Mouse (Mus musculus) ES-CJ7 (cell line): Measurements from ENCODE around the gene Lgals1.

Experiments
- DNase-seq: peaks from one replicate; pipeline ENCODE4 v3.0.0; 2011; ENCODE audit warnings: low read depth, low spot score

Lgals1 gene

DNA sequence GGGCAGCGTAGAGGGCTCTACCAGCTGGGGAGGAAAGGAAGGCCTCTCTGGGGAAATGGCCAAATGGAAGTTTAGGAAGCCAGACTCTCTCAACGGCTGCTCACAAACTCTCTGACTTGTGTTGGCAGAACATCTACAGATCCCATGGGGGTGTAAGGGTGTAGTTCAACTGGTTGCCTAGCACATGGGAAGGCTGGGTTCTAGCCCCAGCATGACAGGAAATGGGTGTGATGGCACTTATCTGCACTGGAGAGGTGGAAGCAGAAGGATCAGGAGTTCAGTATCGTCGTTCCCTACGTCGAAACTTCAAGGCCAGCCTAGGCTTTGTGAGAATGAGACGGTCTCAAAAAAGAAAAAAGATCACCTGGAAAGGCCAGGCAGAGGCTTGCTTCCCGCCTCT, 17.5 kb upstream of the Lgals1 start:
- no peak for DNase-seq

DNA sequence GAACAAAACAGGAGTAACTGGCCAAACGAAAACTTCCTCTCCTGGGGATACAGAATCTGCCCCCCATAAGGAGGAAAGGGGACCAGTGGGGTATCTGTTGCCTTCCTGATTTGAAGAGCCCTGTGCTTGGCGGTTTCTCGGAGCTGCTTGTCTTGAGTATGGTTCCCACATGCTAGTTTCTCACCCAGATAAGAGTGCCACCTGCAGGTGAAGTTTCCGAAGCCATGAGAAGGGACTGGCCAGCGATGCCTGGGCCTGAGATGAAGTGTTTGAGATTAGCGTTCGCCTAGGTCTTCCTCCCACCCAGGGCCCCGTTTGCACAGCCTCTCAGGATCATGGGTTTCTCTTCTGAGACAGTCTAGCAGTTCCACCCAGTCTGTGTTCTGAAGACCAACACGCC, 14.5 kb upstream of the Lgals1 start:
- peak; percentile 66 for DNase-seq

DNA sequence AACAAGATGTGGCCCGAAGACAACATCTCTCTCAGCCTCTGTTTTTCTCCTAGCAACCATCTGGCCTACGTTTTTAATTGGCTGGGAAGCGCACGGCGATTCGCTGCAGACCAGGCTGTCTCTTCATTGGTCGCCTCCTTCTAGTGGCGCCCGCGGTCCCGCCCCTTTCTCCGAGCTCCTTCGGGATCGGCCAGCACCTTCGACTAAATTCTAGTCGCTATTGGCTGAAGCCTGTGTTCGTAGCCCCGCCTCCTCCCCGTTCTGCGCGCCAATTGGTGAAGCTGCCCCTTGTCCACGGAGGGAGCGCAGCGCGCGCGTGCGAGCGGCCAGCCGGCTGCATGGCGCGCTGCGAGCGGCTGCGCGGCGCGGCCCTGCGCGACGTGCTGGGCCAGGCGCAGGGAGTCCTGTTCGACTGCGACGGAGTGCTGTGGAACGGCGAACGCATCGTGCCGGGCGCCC, 12.9 kb upstream of the Lgals1 start, which contains the start of gene Pdxp:
Pdxp (plus strand) TSS at position 288 of the 459 bp plus-strand sequence.
- DNase-seq = peak; percentile 98

DNA sequence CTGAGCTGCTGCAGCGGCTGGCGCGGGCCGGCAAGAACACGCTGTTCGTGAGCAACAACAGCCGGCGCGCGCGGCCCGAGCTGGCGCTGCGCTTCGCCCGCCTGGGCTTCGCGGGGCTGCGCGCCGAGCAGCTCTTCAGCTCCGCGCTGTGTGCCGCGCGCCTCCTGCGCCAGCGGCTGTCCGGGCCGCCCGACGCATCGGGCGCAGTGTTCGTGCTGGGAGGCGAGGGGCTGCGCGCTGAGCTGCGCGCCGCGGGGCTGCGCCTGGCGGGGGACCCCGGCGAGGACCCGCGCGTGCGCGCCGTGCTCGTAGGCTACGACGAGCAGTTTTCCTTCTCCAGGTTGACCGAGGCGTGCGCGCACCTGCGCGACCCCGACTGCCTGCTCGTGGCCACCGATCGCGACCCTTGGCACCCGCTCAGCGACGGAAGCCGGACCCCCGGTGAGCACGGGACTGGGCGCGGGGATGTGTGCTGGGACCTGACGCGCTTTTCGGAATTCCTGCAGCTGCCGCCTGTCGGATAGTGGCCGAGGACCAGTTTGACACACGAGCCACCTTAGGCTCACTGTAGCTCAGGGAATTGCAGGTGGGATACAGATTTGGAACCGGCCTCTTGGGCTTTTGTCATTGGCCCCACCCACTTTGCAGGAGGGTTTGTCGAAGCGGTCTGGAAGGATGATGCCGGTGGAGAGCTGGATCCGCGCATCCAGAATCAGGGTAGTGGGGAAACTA, 12.3 kb upstream of the Lgals1 start:
- peak; percentile 66 for DNase-seq

DNA sequence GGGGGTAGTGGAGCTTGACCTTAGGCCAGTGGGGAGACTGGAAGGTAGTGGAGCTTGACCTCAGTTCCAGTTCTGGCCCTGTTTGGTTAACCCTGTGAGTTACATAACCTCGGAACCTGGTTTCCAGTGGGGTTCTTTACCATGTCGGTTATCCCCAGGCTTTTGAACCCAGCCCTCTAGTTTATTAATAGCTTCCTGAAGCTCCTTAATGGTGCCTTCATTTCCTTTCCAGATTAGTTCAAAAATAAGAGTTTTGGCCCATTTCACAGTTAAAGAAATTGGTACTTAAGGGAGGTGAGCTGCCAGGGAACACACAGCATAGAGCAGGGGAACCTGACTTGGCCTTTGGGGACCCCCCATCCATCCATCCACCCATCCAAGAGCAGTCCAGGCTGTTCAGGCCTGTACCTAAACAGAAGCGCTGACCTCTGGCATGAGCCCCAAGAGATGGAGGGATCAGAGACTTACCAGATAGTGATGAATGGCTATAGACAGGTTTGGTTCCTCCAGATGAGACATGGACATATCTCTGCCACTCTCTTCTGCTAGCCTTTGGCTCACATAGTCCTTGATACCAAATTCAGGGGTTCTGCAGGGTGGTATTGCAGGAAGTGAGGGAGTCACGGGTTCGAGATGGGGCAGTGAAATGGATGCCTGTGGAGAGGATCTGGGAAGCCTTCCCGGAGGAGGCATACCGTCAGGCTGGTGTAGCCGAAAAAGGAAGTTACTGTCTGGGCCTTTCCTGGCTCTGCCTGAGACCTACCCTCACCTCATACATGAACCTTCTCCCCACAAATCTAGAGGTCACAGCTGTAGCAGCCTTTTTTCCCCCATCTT, 11.5 kb upstream of the Lgals1 start:
- DNase-seq = no peak

DNA sequence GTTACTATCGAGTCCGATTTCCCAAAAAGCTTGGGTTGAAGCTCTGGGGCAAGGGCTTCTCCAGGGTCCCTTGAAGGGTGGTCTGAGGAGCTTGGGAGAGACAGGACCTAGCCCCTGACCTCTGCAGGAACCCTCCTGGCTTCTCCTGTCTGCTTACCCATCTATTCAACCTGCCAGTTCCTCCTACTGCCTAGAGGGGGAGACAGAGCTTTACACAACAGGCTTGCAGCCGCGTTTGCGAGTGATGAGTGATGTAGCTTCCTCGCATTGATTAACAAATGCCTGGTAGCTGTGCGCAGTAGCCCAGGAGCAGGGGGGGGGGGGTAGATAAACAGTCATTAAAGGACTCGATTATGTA, 10.9 kb upstream of the Lgals1 start:
- DNase-seq = peak; percentile 92

DNA sequence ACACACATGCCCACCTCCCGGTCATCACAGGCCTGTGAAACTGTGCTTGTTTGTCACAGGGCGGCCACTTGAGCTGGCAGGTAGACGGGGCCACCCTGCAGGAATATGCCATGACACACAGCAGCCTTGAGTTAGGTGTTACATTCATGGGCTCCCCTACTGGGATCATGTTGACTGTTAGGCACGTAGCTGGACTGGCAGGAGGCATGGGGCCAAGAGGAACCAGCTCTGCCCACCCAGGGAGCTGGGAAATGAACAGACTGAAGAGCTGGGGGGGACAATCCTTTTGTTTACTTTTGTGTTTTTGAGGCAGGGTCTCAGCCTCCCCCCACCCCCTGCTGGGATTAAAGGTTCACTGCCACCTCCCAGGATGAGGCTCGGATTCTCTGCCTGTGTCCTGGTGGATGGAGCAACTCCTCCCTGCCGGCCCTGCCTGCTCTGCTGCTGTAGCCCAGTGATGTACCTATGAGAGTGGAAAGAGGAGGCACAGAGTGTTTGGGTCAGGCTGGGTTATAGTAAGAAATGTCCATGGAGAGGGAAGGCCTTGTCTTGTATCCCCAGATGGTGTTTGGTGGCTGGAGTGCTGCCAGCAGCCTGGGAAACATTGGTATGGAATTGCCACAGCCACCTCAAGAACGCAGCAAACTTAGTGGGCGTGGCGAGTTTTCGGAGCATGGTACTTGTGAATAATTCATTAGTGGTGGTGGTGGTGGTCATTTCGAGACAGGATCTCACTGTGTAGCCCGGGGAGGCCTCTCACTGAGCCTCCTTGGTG, 10.3 kb upstream of the Lgals1 start:
- DNase-seq = no peak

DNA sequence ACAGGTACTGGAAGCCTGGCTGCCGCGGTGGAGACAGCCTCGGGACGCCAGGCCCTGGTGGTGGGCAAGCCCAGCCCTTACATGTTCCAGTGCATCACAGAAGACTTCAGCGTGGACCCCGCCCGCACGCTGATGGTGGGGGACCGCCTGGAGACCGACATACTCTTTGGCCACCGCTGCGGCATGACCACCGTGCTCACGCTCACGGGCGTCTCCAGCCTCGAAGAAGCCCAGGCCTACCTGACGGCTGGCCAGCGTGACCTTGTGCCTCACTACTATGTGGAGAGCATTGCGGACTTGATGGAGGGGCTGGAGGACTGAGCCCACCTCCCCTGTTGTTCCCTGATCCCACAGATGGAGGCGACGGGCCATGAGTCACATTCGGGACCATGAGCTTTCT, 8.4 kb upstream of the Lgals1 start:
- DNase-seq = no peak

DNA sequence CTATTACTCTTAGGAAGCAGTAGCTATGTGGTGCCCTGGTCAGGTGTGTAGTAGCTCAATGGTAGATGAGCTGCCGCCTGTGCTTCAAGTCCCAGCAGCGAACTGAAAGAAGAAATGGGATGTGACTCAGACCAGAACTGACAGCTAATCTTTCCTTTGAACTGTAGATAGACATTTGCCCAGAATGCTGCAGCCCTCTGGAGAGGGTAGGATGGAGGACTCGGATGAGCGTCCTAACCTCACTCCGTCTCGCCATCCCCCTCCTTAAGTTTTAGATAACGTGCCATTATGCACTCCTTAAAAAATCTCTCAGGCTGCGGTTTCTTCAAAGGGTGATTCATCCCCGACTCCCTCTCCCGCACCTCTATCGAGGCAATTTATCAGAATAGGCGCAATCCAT, 6.6 kb upstream of the Lgals1 start:
- no peak for DNase-seq

DNA sequence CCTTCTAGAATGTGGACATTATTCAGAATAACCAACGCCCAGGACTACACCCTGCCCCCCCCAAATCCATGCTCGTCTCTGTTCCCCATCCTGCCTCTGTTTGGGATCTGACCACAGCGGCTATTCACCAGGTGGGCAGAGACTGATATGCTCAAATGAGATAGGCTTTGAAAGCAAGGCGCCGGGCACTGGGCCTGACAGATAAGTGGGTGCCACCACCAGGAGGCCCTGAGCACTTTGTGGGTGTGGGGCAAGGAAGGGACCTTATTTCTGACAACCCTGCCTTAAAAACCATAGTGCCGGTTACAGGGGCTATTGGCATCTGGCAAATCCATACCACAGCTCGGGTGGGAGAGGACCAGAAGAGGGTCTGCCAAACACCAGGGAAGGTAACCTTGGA, 3.8 kb upstream of the Lgals1 start:
- DNase-seq = no peak

DNA sequence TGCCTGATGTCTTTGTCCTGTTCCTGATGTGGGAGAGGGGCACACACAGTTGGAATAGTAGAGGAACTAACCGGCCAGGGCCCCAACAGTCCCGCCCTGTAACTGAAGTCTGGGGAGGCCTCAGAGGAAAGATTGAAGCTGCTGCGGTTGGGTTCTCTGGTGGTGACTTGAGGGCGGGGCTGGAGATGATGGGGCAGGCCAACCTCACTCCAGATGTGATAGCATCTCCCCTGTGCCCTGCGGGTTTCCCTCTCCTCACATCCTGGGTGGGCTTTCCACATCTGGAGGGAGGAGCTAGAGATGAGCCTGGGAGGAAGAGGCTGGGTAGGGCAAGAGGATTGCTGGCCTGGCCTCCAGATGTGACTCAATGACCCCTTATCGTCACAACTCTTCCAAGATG, 2.9 kb upstream of the Lgals1 start:
- DNase-seq = no peak

DNA sequence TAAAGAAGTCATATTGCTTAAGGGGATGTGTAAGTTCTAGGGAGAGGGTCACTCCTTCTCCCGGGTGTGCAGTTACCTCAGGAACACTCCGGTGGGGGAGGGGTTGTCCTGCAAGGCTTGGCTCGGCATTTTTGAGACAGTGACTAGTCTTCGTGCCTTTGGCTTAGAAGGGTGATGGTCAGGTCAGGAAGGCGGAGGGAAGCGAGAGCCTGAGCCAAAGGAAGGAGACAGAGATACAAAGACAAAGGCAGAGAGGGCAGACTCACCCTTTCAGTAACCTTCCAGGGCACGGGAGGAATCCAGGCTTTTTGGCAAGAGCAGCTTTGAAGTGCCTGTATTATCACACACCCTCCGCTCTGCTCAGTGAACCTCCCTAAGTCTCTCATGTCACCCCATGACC, 1.4 kb upstream of the Lgals1 start:
- peak; percentile 52 for DNase-seq

DNA sequence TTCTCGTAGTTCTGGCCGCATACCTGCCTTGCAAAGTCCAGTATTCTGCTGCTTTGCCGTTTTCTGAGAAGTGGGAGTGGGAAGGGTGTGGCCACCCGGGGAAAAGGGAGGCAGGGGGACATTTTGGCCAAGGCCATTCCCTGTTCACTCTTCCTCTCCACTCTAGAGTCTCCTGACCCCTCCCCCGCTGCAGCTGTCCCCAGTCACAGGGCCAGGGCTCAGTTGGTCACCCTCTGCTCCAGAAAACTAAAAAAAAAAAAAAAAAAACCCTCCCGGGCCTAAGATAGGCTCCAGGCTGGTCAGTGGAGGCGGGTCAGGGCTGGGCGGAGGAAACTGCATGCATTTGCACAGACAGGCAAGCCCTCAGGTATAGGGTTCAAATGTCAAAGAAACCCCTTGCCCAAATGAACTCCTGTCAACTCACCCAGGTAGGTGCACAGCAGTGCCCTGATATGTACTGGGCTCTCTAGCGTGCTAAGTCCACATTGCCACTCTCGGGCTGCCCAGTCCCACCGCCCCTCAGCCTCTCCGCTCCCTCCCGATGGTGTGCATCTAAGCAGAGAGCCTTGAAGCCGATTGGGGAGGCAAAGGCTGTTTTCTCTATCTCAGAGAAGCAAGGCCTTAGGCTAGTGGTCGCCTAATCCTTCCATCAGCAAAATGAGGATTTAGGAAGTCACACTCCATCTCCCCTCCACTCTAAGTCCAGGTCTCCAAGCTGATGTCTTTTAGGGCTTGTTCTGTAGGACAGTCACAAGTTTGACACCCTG, 679 bp downstream of the Lgals1 start:
- DNase-seq = no peak

DNA sequence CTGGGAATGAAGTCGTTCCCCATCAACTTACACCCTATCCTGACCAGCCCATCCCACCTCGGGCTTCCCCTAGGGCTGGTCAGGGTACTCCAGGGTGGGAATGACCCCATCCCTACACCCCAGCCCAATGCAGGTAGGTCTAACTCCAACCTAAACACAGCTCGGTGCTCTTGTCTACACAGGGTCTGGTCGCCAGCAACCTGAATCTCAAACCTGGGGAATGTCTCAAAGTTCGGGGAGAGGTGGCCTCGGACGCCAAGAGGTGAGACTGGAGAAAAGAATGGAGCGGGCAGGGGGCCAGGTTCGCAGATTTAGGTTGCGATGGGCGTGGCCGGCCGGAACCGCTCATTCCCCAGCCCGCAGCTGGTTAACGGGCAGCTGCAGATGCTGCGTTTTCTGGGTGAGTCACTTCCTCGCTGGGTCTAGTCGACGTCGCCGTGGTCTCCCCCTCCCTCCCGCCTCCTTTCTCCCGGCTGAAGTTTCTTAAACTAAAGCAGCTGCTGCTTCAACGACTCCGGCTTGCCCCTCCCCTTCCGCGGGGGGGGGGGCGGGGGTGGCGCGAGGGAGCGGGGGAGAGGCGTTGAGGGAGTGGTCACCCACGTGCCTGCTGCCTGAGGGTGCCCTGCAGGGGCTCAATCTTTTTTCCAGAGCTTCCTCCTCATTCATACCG, 1.4 kb downstream of the Lgals1 start:
- DNase-seq = peak; percentile 80

DNA sequence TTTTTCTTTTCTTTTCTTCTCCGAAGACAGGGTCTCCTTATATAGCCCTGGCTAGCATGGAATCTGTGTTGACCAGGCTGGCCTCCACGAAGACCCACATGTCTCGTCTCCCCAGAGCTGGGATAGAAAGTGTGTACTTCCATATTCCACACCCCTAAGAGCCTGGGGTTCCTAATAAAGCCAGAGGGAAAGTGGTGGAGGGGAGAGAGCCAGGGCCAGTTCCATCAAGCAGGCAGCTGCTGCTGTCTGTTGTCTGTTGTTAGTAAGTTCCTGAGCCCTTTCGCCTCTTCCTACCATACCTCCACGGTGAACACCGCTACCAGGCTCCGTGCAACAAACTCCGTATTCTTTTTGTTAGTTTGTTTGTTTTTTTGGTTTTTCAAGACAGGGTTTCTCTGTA, 2.0 kb downstream of the Lgals1 start:
- DNase-seq = no peak

DNA sequence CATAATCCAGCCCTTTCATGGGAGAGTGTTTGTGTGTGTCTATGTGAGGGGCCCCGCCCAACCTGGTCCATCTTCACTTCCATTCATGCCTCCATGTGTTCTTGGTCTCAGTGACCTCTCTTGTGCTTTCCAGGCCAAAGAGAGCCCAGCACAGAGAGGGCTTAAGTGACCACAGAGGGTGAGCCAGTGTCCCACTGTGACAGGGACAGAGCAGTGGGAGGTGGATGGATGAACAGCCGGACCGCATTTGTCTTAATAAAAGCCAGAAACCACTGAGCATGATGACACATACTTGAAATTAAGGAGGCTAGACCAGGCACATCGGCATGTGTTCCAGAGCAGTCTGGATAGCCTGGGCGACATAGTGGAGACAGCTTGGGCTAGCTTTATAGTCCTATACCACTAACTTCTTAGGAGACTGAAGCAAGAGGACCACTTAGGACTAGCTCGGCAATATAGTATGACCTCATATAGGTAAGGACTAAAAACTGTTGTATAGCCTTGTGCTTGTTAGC, 3.7 kb downstream of the Lgals1 start:
- no peak for DNase-seq

DNA sequence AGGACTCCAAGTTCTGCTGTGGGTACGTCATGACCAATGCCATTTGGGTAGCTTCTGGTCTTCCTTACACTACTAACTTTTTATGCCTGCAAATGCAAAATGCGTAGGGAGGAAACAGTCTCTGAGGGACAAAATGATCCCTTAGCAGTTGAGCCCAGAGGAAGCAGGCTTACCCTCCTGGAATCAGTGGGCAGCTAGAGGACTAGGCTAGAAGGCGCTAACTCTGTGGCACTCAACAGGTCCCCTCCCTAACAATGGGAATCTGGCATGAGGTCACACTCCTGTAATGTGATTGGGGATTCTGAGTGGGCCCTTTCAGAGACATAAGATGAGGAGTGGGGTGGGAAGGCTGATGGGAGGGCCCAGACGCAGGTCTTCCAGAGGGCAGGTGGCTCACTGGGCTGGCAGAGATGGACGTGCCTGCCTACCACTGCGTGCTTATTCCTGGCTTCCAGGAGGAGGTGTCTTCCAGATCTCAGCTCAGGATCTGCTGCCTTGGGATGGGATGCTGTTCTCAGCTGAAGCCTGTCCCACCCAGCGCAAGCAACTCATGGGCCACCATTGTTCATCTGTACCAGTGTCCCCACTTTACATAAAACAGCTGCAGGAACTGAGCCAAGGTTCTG, 4.4 kb downstream of the Lgals1 start:
- DNase-seq = no peak

DNA sequence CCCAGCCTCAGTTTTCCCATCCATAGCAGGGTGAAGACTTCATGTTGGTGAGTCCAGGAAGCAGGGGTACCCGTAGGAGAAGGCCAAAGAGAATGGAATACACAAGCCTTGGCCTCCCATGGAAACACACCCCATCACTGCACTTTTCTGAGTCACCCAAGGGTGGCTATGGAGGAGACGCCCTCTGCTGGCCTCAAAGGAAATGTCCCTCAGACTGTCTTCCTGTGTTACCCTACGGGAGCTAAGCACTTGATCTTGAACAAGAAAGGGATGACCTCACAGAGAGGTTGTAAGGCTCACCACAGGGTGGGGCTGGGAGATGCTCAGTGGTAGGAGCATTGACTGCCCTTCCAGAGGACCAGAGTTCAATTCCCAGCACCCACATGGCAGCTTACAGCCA, 5.1 kb downstream of the Lgals1 start:
- DNase-seq = peak; percentile 85

DNA sequence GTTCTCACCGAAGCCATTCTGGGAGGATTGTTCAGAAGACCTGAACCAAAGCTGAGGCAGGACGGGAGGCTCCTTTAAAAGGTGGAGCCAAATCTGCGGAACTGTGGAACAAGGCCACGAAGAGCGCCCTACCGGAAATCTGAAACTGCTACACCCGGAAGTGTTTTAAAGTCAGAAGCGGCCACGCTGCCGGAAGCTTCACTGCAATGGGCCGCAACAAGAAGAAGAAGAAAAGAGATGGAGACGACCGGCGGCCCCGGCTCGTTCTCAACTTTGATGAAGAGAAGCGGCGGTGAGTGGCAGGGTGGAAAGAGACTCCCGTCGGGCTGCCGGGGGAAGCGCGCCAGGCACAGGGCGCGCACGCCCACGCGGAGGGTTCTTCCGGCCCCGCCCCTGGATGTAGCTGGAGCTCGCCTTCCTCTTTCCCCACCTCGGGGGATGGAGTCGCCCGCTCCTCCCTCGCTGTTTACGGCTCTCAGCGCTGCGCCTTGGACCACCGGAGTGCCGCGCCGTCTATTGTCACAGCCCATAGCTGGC, 8.3 kb downstream of the Lgals1 start, which contains the start of gene Nol12:
Nol12 (plus strand) TSS at position 150 of the 537 bp plus-strand sequence.
- peak; percentile 95 for DNase-seq

DNA sequence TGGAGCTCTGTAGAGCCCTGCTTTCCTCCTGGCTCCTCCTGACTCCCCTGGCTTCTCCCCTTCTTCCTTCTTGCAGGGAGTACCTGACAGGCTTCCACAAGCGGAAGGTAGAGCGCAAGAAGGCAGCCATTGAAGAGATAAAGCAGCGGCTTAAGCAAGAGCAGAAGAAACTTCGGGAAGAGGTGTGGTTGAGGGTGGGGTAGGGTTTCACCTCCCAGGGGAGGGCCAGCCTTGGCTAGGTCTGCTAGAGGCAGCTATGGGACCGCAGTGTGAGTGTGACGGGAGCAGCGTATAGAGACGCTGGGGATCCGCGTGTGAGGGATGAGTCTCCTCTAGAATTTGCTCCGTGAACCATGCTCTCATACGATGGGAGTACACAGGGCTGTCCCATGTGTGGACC, 9.9 kb downstream of the Lgals1 start:
- no peak for DNase-seq
